Comparison of ENCODE assay signal across 27 mouse cellular contexts in the genomic region with DNA sequence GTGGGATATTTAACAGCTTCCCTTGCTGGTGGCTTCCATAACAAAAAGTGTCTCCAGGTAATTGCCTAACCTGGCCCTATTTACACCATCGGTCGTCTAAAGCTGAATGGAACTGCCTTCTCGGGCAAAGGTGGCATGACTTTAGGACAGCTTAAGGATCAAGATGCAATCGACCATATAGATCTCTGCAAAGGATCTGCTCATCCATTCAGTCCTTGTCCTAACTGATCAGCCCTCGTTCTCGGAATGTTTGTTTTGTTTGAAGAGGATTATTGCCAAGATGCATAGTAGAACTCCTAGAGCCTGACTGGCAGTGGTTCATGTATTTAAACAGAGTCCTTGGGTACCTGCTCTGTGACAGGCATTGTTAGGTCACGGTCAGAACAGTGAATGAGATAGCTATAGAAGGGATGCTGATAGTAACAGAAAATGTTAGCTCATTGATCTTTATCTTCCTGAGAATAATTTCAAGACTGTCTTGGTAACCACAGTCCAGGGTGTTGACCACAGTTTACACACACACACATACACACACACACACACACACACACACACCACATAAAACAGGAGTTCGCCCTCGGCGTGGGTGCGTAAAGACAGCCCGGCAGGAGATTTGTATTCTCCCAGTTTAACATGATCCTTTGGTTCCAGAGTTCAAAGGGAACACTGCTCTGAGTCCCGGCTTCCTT. TPM values are rescaled to one million over a fixed set of nuclear protein-coding genes. Genes with fewer than 3 reads are reported as not detected.
DNase-seq lines count a peak whose midpoint lies in the region; ATAC-seq lines count a peak whose summit lies in the region.
"Had no signal": no experiment of that assay in that cellular context is flagged by ENCODE, and none has a peak within 500 bp of the region (broad histone marks: within the 10 kb centered on the region; RNA-seq: fewer than 3 reads in every experiment).

No protein-coding gene starts in this region.

- 70% methylated on average over 13 of the region's 13 CpGs for WGBS in kidney, embryonic 15.5 days
- 57% methylated on average over 13 of the region's 13 CpGs for WGBS in midbrain, embryonic 10.5 days
- 54% methylated on average over 13 of the region's 13 CpGs for WGBS in midbrain, embryonic 14.5 days

- H3K9me3 ChIP-seq in kidney, embryonic 15.5 days (replicated peaks) = no peaks in the 10 kb centered on the region
- no peaks in the 10 kb centered on the region for H3K9me3 ChIP-seq in midbrain, embryonic 10.5 days (replicated peaks)
- no peaks in the 10 kb centered on the region for H3K9me3 ChIP-seq in midbrain, embryonic 14.5 days (ENCODE audit: control insufficient read depth, low read length)
- H3K9me3 ChIP-seq: G1E; heart, embryonic 10.5 days; heart, embryonic 15.5 days; hindbrain, embryonic 12.5 days; limb, embryonic 10.5 days; limb, embryonic 15.5 days; megakaryocyte, embryonic 14.5 days; neural tube, embryonic 15.5 days; stomach, embryonic 15.5 days had no signal

- H3K36me3 ChIP-seq in kidney, embryonic 15.5 days = 0 out of 2 replicates have a peak, but pooled peaks cover 4% of the 10 kb centered on the region
- H3K36me3 ChIP-seq in midbrain, embryonic 10.5 days = peaks cover 5% of the 10 kb centered on the region; the same call in 1 of the 2 replicates
- H3K36me3 ChIP-seq in midbrain, embryonic 14.5 days (ENCODE audit: control insufficient read depth, insufficient read depth, low read length) = no peaks in the 10 kb centered on the region
- H3K36me3 ChIP-seq: heart, embryonic 10.5 days; heart, embryonic 15.5 days; hindbrain, embryonic 12.5 days; limb, embryonic 10.5 days; limb, embryonic 15.5 days; neural tube, embryonic 15.5 days; stomach, embryonic 15.5 days had no signal

- peak; percentile 37; the same call in 1 of the 2 replicates for ATAC-seq in kidney, embryonic 15.5 days (replicated peaks; ENCODE audit: low FRiP score)
- no peak for ATAC-seq in midbrain, embryonic 14.5 days (ENCODE audit: low FRiP score, low TSS enrichment)
- ATAC-seq in megakaryocyte-erythroid progenitor cell, adult 5-6 weeks (replicated peaks; ENCODE audit: low FRiP score, low TSS enrichment, poor library complexity, severe bottlenecking) = no peak
- ATAC-seq: intestine, postnatal 0 days had no signal

- no peak for DNase-seq in kidney, postnatal 25 days
- no peak for DNase-seq in midbrain, embryonic 10.5 days (ENCODE audit: low spot score)
- no peak for DNase-seq in midbrain, embryonic 14.5 days
- DNase-seq in gonadal fat pad, adult 2 months (ENCODE audit: low read depth) = peak; percentile 80
- no peak for DNase-seq in yolk sac, embryonic 10.5 days (ENCODE audit: low spot score)
- DNase-seq: adrenal gland, adult 8-10 months; B cell, adult 2 months; cerebellum, adult 9-10 months; gastrocnemius, postnatal 14 days; heart, postnatal 36 days; layer of hippocampus, postnatal 36 days; lung, postnatal 36 days; retina, postnatal 1 day; right cerebral cortex, postnatal 14 days had no signal

- no peak overlapping the region for H3K9ac ChIP-seq in kidney, embryonic 15.5 days
- H3K9ac ChIP-seq in midbrain, embryonic 14.5 days (replicated peaks; ENCODE audit: low read length) = no peak overlapping the region
- H3K9ac ChIP-seq: heart, embryonic 15.5 days; hindbrain, embryonic 12.5 days; limb, embryonic 15.5 days; neural tube, embryonic 15.5 days; stomach, embryonic 15.5 days had no signal

- H3K27ac ChIP-seq in kidney, embryonic 15.5 days = peak overlapping the region; percentile 56
- 0 out of 2 replicates have a peak overlapping the region, but pooled peaks have one; percentile 13 for H3K27ac ChIP-seq in midbrain, embryonic 10.5 days (replicated peaks)
- no peak overlapping the region for H3K27ac ChIP-seq in midbrain, embryonic 14.5 days (replicated peaks; ENCODE audit: low read depth, low read length)
- H3K27ac ChIP-seq: heart, embryonic 10.5 days; heart, embryonic 15.5 days; hindbrain, embryonic 12.5 days; limb, embryonic 10.5 days; limb, embryonic 15.5 days; neural tube, embryonic 15.5 days; stomach, embryonic 15.5 days had no signal

- no peaks in the 10 kb centered on the region for H3K27me3 ChIP-seq in kidney, embryonic 15.5 days
- H3K27me3 ChIP-seq in midbrain, embryonic 10.5 days (ENCODE audit: low read depth, poor library complexity, severe bottlenecking) = no peaks in the 10 kb centered on the region
- no peaks in the 10 kb centered on the region for H3K27me3 ChIP-seq in midbrain, embryonic 14.5 days (ENCODE audit: control insufficient read depth, insufficient read depth, low read length)
- H3K27me3 ChIP-seq: CH12.LX; heart, embryonic 15.5 days; hindbrain, embryonic 12.5 days; limb, embryonic 15.5 days; megakaryocyte, embryonic 14.5 days; neural tube, embryonic 15.5 days; stomach, embryonic 15.5 days had no signal

- no peak overlapping the region for H3K4me2 ChIP-seq in kidney, embryonic 15.5 days
- no peak overlapping the region for H3K4me2 ChIP-seq in midbrain, embryonic 14.5 days (ENCODE audit: low read length)
- H3K4me2 ChIP-seq: heart, embryonic 15.5 days; hindbrain, embryonic 12.5 days; limb, embryonic 15.5 days; neural tube, embryonic 15.5 days; stomach, embryonic 15.5 days had no signal

- H3K4me1 ChIP-seq in kidney, embryonic 15.5 days = 0 out of 2 replicates have a peak, but pooled peaks cover 3% of the 10 kb centered on the region
- H3K4me1 ChIP-seq in midbrain, embryonic 10.5 days = peaks cover 15% of the 10 kb centered on the region
- no peaks in the 10 kb centered on the region for H3K4me1 ChIP-seq in midbrain, embryonic 14.5 days (ENCODE audit: control insufficient read depth, insufficient read depth, low read length)
- H3K4me1 ChIP-seq: heart, embryonic 10.5 days; heart, embryonic 15.5 days; hindbrain, embryonic 12.5 days; limb, embryonic 10.5 days; neural tube, embryonic 15.5 days had no signal

- H3K4me3 ChIP-seq in kidney, embryonic 15.5 days (replicated peaks) = no peak overlapping the region
- no peak overlapping the region for H3K4me3 ChIP-seq in midbrain, embryonic 10.5 days
- H3K4me3 ChIP-seq in midbrain, embryonic 14.5 days (replicated peaks; ENCODE audit: low read depth, low read length) = no peak overlapping the region
- H3K4me3 ChIP-seq: heart, embryonic 10.5 days; heart, embryonic 15.5 days; hindbrain, embryonic 12.5 days; limb, embryonic 10.5 days; limb, embryonic 15.5 days; megakaryocyte, embryonic 14.5 days; neural tube, embryonic 15.5 days; stomach, embryonic 15.5 days had no signal

RNA-seq across cellular contexts. Expression of a gene that starts 42.3 kb away (rescaled TPM):
- polyA plus RNA-seq in kidney, embryonic 15.5 days (2015; fragmentation: Nextera tagmentation; extraction: Ambion mirVana) = 136 and 166 TPM in 2 replicates
- 155 and 165 TPM in 2 replicates for polyA plus RNA-seq in midbrain, embryonic 10.5 days (2016; fragmentation: Nextera tagmentation; extraction: Ambion mirVana)
- polyA plus RNA-seq in midbrain, embryonic 14.5 days (2014; fragmentation: Nextera tagmentation; extraction: Ambion mirVana) = 155 and 160 TPM in 2 replicates
- 6.5 and 7.9 TPM in 2 replicates for polyA plus RNA-seq in gonadal fat pad, adult 2 months (2012; rRNA removed)
- 50.1 and 76.8 TPM in 2 replicates for total RNA-seq in megakaryocyte-erythroid progenitor cell, adult 5-6 weeks (2014; fragmentation: Nextera tagmentation)
- 70.2 and 98.5 TPM in 2 replicates for total RNA-seq in megakaryocyte-erythroid progenitor cell, adult 5-6 weeks (2017)

Comparison
In these comparisons a context has a peak if more than half of its experiments do, and no peak if none do; other contexts are left out.
1. RNA of a gene that starts 42.3 kb away (polyA plus RNA-seq): 155 to 165 TPM in midbrain, embryonic 10.5 days, 155 to 160 TPM in midbrain, embryonic 14.5 days and 136 to 166 TPM in kidney, embryonic 15.5 days; 6.5 to 7.9 TPM in gonadal fat pad, adult 2 months; every median in the first group is over 10 times any median in the second.